Mouse (Mus musculus): ENCODE measurements around the gene 4930432K21Rik.

4930432K21Rik gene

GRCm38 (mm10) chr8:84147769-84148530 lies at the start of gene 4930432K21Rik, which contains the start of gene Cc2d1a:
Gene 4930432K21Rik, plus strand, starts transcription at chr8:84148025.
Gene Cc2d1a, minus strand, starts transcription at chr8:84147936.
- DNase-seq (ENCODE audit: low spot score): peak; percentile 83

GRCm38 (mm10) chr8:84098376-84098775 lies 49.4 kb upstream of the 4930432K21Rik start:
- no peak for DNase-seq (ENCODE audit: low spot score)

- DNase-seq (ENCODE audit: low spot score): no peak
Measured at GRCm38 (mm10) chr8:84101476-84102270, 46.2 kb upstream of the 4930432K21Rik start.

GRCm38 (mm10) chr8:84103601-84104000 lies 44.2 kb upstream of the 4930432K21Rik start:
- no peak for DNase-seq (ENCODE audit: low spot score)

GRCm38 (mm10) chr8:84104221-84104620 lies 43.6 kb upstream of the 4930432K21Rik start:
- no peak for DNase-seq (ENCODE audit: low spot score)

GRCm38 (mm10) chr8:84104697-84105609 lies 42.9 kb upstream of the 4930432K21Rik start, which contains the start of gene Dcaf15:
Gene Dcaf15, minus strand, starts transcription at chr8:84104768.
- peak; percentile 94 for DNase-seq (ENCODE audit: low spot score)

GRCm38 (mm10) chr8:84105676-84106075 lies 42.1 kb upstream of the 4930432K21Rik start:
- DNase-seq (ENCODE audit: low spot score): no peak

GRCm38 (mm10) chr8:84106216-84107040 lies 41.4 kb upstream of the 4930432K21Rik start:
- DNase-seq (ENCODE audit: low spot score): no peak

GRCm38 (mm10) chr8:84115646-84116045 lies 32.2 kb upstream of the 4930432K21Rik start:
- DNase-seq (ENCODE audit: low spot score): no peak

- no peak for DNase-seq (ENCODE audit: low spot score)
Measured at GRCm38 (mm10) chr8:84122151-84122550, 25.7 kb upstream of the 4930432K21Rik start.

- DNase-seq (ENCODE audit: low spot score): no peak
Measured at GRCm38 (mm10) chr8:84125656-84126055, 22.2 kb upstream of the 4930432K21Rik start, which contains the start of gene Podnl1. Gene Podnl1, plus strand, starts transcription at chr8:84125989.

GRCm38 (mm10) chr8:84126742-84127141 lies 21.1 kb upstream of the 4930432K21Rik start:
- DNase-seq (ENCODE audit: low spot score): no peak

GRCm38 (mm10) chr8:84127202-84127901 lies 20.5 kb upstream of the 4930432K21Rik start:
- no peak for DNase-seq (ENCODE audit: low spot score)

- DNase-seq (ENCODE audit: low spot score): no peak
Measured at GRCm38 (mm10) chr8:84128277-84128676, 19.5 kb upstream of the 4930432K21Rik start.

GRCm38 (mm10) chr8:84130806-84131205 lies 17.0 kb upstream of the 4930432K21Rik start:
- DNase-seq (ENCODE audit: low spot score): no peak

- no peak for DNase-seq (ENCODE audit: low spot score)
Measured at GRCm38 (mm10) chr8:84132225-84132624, 15.6 kb upstream of the 4930432K21Rik start.

- DNase-seq (ENCODE audit: low spot score): no peak
Measured at GRCm38 (mm10) chr8:84137848-84138247, 10.0 kb upstream of the 4930432K21Rik start.

GRCm38 (mm10) chr8:84140838-84141237 lies 7.0 kb upstream of the 4930432K21Rik start:
- no peak for DNase-seq (ENCODE audit: low spot score)

GRCm38 (mm10) chr8:84144636-84145245 lies 3.1 kb upstream of the 4930432K21Rik start:
- no peak for DNase-seq (ENCODE audit: low spot score)

GRCm38 (mm10) chr8:84147324-84147766 lies 480 bp upstream of the 4930432K21Rik start:
- DNase-seq (ENCODE audit: low spot score): no peak
